Mouse (Mus musculus) urinary bladder, postnatal 36 days (tissue): ENCODE data around the gene Vmn2r117.
"Not testable (repeated sequence)": the region's sequence is repeated elsewhere in the genome, so short reads cannot be mapped to it uniquely, and the experiment has no call there.

Experiments used
- DNase-seq, 2 experiments: peaks; one replicate each; pipeline ENCODE4 v3.0.0; 2022; ENCODE audit warnings: low spot score in 2 of 2, mixed read lengths in 1 of 2

Gene Vmn2r117

DNA sequence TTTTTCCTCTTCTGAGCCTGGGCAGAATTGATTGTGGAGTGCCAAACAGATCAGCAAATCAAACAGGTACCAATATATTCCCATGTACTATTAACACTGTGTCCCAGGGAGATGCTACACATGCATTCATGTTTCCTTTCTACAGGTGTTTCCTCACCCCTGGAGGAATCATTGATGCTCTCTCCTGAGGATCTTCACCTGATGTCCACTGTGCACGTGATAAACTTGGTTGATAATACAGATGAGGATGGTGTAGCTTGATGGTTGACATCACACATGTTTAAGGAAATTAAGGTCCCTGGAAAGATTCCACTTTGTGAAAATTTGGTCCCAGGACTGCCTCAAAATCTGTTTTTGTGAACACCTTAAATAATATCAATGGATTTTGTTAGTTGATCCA, at the start of gene Vmn2r117:
Gene Vmn2r117 (minus strand): TSS at position 101 of the 400 bp plus-strand sequence.
- not testable (repeated sequence) for DNase-seq

DNA sequence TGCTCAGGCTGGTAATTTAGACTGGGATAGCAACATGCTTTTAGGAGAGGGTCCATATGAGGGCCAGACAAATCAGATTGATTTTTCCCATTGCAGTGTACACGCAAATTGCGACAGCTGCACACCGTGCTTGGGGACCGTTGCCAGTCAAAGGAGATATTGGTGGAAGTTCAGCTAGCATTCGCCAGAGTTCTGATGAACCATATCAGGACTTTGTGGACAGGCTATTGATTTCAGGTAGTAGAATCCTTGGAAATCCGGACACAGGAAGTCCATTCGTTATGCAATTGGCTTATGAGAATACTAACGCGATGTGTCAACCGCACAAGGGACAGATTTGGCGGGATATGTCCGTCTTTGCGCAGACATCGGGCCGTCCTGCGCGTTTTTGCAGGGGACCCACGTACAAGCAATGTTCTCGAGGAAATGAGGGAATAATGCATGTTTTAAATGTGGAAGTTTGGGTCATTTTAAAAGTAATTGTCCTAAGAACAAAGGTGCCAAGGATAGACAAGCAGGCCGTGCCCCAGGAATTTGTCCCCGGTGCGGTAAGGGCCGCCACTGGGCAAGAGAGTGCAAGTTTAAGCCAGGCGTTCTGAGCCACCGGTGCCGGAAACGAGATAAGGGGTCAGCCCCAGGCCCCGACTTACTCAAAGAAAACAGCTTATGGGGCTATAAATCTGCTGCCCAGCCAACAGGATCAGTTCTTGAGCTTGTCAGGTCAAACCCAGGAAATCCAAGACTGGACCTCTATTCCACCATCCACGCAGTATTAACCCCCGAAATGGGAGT, 43.6 kb upstream of the Vmn2r117 start:
- not testable (repeated sequence) for DNase-seq

DNA sequence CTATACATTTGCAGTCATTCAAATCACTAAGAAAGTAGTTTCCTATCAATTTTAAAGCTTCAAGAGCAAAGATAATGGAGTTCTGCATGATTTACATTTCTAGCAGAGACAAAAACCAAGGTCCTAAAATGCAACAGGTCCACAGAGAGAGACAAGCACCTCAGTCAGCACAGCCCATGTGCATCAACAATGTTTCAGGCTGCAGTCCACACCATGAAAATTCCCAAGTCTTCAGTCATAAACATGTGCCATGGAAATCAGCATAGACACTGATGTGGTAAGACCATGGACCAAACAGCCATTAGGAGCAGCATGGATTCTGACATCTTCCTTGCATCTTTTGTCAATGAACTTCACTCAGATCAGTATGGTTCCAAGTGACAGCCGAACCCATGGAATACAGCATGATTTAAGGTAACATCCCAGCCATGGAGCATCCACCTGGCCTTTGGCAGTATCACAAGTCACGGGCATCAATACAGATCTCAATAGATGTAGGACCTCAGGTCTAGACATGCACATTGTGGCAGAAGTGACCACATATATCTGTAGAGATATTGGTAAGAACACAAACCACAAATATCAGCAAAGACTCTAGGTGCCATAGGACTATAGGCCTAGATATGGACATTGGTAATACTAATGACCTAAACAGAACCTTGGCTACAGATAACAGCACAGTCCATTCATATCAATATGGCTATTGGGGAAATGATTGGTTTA, 39.4 kb upstream of the Vmn2r117 start:
- DNase-seq: no peak

DNA sequence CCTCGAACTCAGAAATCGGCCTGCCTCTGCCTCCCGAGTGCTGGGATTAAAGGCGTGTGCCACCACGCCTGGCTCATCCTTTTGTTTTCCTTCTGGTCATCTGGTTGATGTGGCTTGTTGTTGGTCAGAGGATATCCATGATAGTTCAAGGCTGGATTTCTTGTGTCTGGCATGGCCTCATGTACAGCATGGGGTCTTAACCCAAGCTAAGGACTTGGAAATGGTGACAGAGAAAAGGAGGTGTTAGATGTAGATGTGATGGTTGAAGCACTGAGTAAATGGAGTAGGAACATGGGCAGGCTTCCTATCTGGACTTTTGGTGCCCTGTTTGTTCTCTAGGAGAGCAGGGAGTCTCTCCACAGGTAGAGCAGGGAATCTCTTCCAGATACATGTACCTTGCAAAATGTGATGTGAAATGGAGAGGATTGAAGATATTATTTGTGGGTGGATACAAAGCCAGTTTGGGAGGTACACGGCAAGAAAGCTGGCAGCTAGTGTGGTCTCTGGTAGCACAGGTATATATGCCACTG, 46.3 kb downstream of the Vmn2r117 start:
- no peak for DNase-seq
